Mouse (Mus musculus) urinary bladder, postnatal 10 days (tissue): ENCODE results near the gene Tmem238l.

Source experiments
- DNase-seq: peaks from one replicate; pipeline ENCODE4 v3.0.0; 2022; ENCODE audit warnings: low spot score

The Tmem238l gene

GRCm38 (mm10) chr11:66975606-66976330 is 19.3 kb downstream of the Tmem238l start:
- DNase-seq, result no peak

GRCm38 (mm10) chr11:66981336-66982115 is 25.1 kb downstream of the Tmem238l start:
- DNase-seq, result no peak

GRCm38 (mm10) chr11:66982794-66983193 is 26.4 kb downstream of the Tmem238l start:
- DNase-seq, result no peak

- no peak for DNase-seq
Measured at GRCm38 (mm10) chr11:66983422-66984164, 27.2 kb downstream of the Tmem238l start.

- DNase-seq, result peak; percentile 27
Measured at GRCm38 (mm10) chr11:66984165-66985135, 28.0 kb downstream of the Tmem238l start.

GRCm38 (mm10) chr11:66985136-66985702 is 28.8 kb downstream of the Tmem238l start:
- DNase-seq, result no peak

- no peak for DNase-seq
Measured at GRCm38 (mm10) chr11:66992150-66992549, 35.7 kb downstream of the Tmem238l start.

GRCm38 (mm10) chr11:66993674-66994073 is 37.2 kb downstream of the Tmem238l start:
- DNase-seq, result no peak

- DNase-seq, result no peak
Measured at GRCm38 (mm10) chr11:66996446-66996845, 40.0 kb downstream of the Tmem238l start.

- peak; percentile 47 for DNase-seq
Measured at GRCm38 (mm10) chr11:66998467-66999403, 42.3 kb downstream of the Tmem238l start.

- no peak for DNase-seq
Measured at GRCm38 (mm10) chr11:67000671-67001070, 44.2 kb downstream of the Tmem238l start.

- DNase-seq, result no peak
Measured at GRCm38 (mm10) chr11:67001717-67002116, 45.3 kb downstream of the Tmem238l start.

GRCm38 (mm10) chr11:67002911-67003310 is 46.5 kb downstream of the Tmem238l start:
- no peak for DNase-seq

GRCm38 (mm10) chr11:67007961-67008360 is 51.5 kb downstream of the Tmem238l start:
- DNase-seq, result no peak

GRCm38 (mm10) chr11:67008528-67008927 is 52.1 kb downstream of the Tmem238l start:
- DNase-seq, result no peak

GRCm38 (mm10) chr11:67010430-67010829 is 54.0 kb downstream of the Tmem238l start:
- DNase-seq, result no peak

GRCm38 (mm10) chr11:67011635-67012034 is 55.2 kb downstream of the Tmem238l start:
- DNase-seq, result no peak
